Mouse (Mus musculus) liver, embryonic 15.5 days (tissue): ENCODE results near the gene Tspoap1. TPM values are rescaled to one million over a fixed set of nuclear protein-coding genes. Genes with fewer than 3 reads are reported as not detected.
A peak's percentile ranks its signal among the peaks of the same experiment; 100 is the strongest.

Experiments used
- ATAC-seq: fragments of 200-750 bp; cut with Nextera tagmentation; 2 replicates; pipeline ENCODE4 v1.8.0; 2017; ENCODE audit warnings: moderate number of reproducible peaks, mild to moderate bottlenecking, moderate library complexity; ENCODE audit not compliant: insufficient read depth
- H3K27ac ChIP-seq: fragments of 300-500 bp; sonication (generic); replicated peaks from 2 replicates; pipeline ENCODE4 v1.5.1; 2015; ENCODE audit warnings: mild to moderate bottlenecking, inconsistent platforms
- H3K27me3 ChIP-seq: fragments of 300-500 bp; sonication (generic); 2 replicates; pipeline ENCODE4 v1.6.1; 2015; ENCODE audit warnings: mild to moderate bottlenecking, inconsistent platforms
- H3K36me3 ChIP-seq: fragments of 300-500 bp; sonication (generic); replicated peaks from 2 replicates; pipeline ENCODE4 v1.6.1; 2015; ENCODE audit warnings: moderate library complexity, mild to moderate bottlenecking, inconsistent platforms
- H3K4me1 ChIP-seq: fragments of 300-500 bp; sonication (generic); replicated peaks from 2 replicates; pipeline ENCODE4 v1.6.1; 2015; ENCODE audit warnings: inconsistent platforms
- H3K4me2 ChIP-seq: fragments of 300-500 bp; sonication (generic); 2 replicates; pipeline ENCODE4 v1.6.1; 2015; ENCODE audit warnings: moderate library complexity, mild to moderate bottlenecking, inconsistent platforms
- H3K4me3 ChIP-seq: fragments of 300-500 bp; sonication (generic); replicated peaks from 2 replicates; pipeline ENCODE4 v1.5.1; 2015; ENCODE audit warnings: mild to moderate bottlenecking, inconsistent platforms
- H3K9ac ChIP-seq: fragments of 300-500 bp; sonication (generic); 2 replicates; pipeline ENCODE4 v1.6.1; 2015; ENCODE audit warnings: moderate library complexity, mild to moderate bottlenecking, inconsistent platforms
- H3K9me3 ChIP-seq: fragments of 300-500 bp; sonication (generic); replicated peaks from 2 replicates; pipeline ENCODE4 v1.6.1; 2016; ENCODE audit warnings: inconsistent platforms
- WGBS: fragments of 180-500 bp; shearing (Covaris S2); methylation state at CpG from one replicate; pipeline ENCODE4 v1.1.7; 2015; ENCODE audit warnings: mixed read lengths; ENCODE audit not compliant: insufficient replicate concordance; 5-methylcytosine and 5-hydroxymethylcytosine counted together
- microRNA counts: library from miRNA; unstranded; fragments of <30 nt; microRNA quantifications from one replicate; lab custom pipeline; 2016
- microRNA-seq: library from miRNA; unstranded; fragments of <30 nt; microRNA quantifications from one replicate; pipeline ENCODE4, GENCODE M21; 2016
- polyA plus RNA-seq: library from polyadenylated mRNA; unstranded; fragments of >200 nt; fragmentation: Nextera tagmentation; extraction: Ambion mirVana; gene quantifications from 2 replicates; pipeline ENCODE4 v1.2.1, GENCODE M21; 2015

The Tspoap1 gene
- polyA plus RNA-seq, 1 experiment from 2014 or later: 3.3 TPM

- Histone ChIP-seq H3K4me1 (no peaks in the 10 kb centered on the region), H3K36me3 (no peaks in the 10 kb centered on the region), H3K4me2 (peak overlapping the region; percentile 53), H3K27me3 (peaks cover 24% of the 10 kb centered on the region; the same call in 1 of the 2 replicates), H3K9me3 (no peaks in the 10 kb centered on the region), H3K27ac (no peak overlapping the region), H3K4me3 (peak overlapping the region; percentile 32; the same call in 1 of the 2 replicates), H3K9ac (no peak overlapping the region)
- no peak for ATAC-seq
- 4% methylated on average over 31 of the region's 31 CpGs for WGBS
Observed at GRCm38 (mm10) chr11:87816707-87817442, 56.5 kb downstream of the Tspoap1 start.

DNA sequence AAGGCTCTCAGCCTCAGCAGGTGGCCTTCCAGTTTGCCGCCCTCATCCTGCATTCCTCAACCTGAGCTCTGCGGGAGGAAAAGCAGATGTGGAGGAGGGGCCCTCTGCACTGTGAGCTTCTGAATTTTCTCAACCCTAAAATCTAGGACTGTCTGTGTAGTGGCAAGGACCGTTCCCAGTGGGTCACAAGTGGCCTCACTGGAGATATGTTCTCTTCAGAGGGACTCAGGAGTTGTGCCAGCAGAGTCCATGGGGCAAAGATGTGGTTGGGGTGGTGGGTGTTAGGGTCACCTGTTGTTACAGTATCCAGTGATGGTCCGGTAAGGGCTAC, 57.1 kb downstream of the Tspoap1 start:
- peak overlapping the region; percentile 32; the same call in 1 of the 2 replicates for H3K4me3 ChIP-seq
- no peak for ATAC-seq
- H3K9me3 ChIP-seq: no peaks in the 10 kb centered on the region
- H3K4me2 ChIP-seq: peak overlapping the region; percentile 53
- no peaks in the 10 kb centered on the region for H3K4me1 ChIP-seq
- H3K9ac ChIP-seq: no peak overlapping the region
- no peaks in the 10 kb centered on the region for H3K36me3 ChIP-seq
- H3K27ac ChIP-seq: no peak overlapping the region
- WGBS: 32% methylated on average over 4 of the region's 4 CpGs
- H3K27me3 ChIP-seq: peaks cover 28% of the 10 kb centered on the region; the same call in 1 of the 2 replicates

- Histone ChIP-seq H3K36me3 (no peaks in the 10 kb centered on the region), H3K27me3 (peaks cover 30% of the 10 kb centered on the region), H3K27ac (no peak overlapping the region), H3K4me1 (no peaks in the 10 kb centered on the region), H3K9ac (no peak overlapping the region), H3K4me3 (no peak overlapping the region), H3K9me3 (no peaks in the 10 kb centered on the region), H3K4me2 (no peak overlapping the region)
- ATAC-seq: no peak
- 53% methylated on average over 5 of the region's 5 CpGs for WGBS
Observed at GRCm38 (mm10) chr11:87821502-87821901, 61.2 kb downstream of the Tspoap1 start.

DNA sequence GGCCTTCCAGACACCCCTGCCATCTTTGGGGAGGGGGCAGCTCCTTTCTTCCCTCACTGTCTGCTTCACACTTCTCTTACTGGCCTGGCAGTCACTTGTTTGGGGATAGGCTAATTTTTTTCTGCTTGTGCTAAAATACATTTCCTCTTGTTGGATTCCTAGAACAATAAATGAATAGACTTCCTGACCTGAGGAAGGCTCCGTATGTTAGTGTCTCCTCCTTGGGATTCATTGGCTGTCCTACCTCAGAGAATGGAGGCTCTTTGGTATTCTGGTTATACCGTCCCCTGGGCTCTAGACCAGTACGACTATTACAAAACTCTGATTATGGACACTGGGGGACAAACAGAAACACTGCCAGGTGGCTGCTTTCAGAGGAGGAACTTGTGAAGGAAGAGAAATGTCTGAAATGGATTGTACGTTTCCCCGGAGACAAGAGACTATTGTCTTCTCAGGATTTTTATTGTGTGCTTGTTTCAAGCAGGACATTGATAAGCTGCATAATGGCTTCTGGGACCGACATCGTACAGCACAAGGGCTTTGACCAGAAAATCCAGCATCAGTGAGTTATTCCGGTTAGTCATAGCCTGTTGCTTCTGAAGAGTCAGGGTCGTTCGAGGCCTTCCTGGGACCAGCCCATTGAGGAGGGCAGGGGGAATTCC, 68.0 kb downstream of the Tspoap1 start, which contains the start of gene Lpo:
TSS of gene Lpo (minus strand) at position 51 of the 662 bp plus-strand sequence.
- Histone ChIP-seq H3K4me1 (no peaks in the 10 kb centered on the region), H3K4me3 (no peak within 1 kb of the TSS), H3K36me3 (no peaks in the 10 kb centered on the region), H3K4me2 (no peak within 1 kb of the TSS), H3K27me3 (peaks cover 12% of the 10 kb centered on the region; the same call in 1 of the 2 replicates), H3K9me3 (no peaks in the 10 kb centered on the region), H3K9ac (no peak within 1 kb of the TSS), H3K27ac (no peak within 1 kb of the TSS)
- 52% methylated on average over 10 of the region's 10 CpGs for WGBS
- ATAC-seq: no peak

MicroRNA genes within 50 kb of the gene (microRNA counts, 519-probe panel; counts per million panel counts)
- 6,001 counts per million, percentile 99 among the panel's probes with 10 or more counts for microRNA mmu-miR-142-3p (lab: Ali Mortazavi, UCI)
- microRNA mmu-miR-142-5p (lab: Ali Mortazavi, UCI): 4,500 counts per million, percentile 89 among the panel's probes with 10 or more counts

Small RNA genes within 50 kb of the gene (microRNA-seq; reads per million reads assigned to microRNA genes)
- gene Mir142 (not detected), gene Mir142b (not detected)

Other genes with a start within 250 kb of the Tspoap1 start
- not detected in 2 replicates for gene Gm11492, start 193.9 kb upstream of the Tspoap1 start, polyA plus RNA-seq
- gene Sept4, start 191.6 kb upstream of the Tspoap1 start, polyA plus RNA-seq: 11.6 and 12.6 TPM in 2 replicates
- gene Mtmr4, start 168.4 kb upstream of the Tspoap1 start, polyA plus RNA-seq: 9.7 and 11.0 TPM in 2 replicates
- gene Hsf5, start 143.4 kb upstream of the Tspoap1 start, polyA plus RNA-seq: not detected in 2 replicates
- gene Rnf43, start 97.8 kb upstream of the Tspoap1 start, polyA plus RNA-seq: 5.0 and 5.6 TPM in 2 replicates
- gene Supt4a, start 23.0 kb upstream of the Tspoap1 start, polyA plus RNA-seq: 177 and 195 TPM in 2 replicates
- 448 and 474 TPM in 2 replicates for gene Mpo, start 33.0 kb downstream of the Tspoap1 start, polyA plus RNA-seq
- 0.03 TPM in 1 of 2 replicates, not detected in the other for gene Lpo, start 67.7 kb downstream of the Tspoap1 start, polyA plus RNA-seq
- gene Mks1, start 92.7 kb downstream of the Tspoap1 start, polyA plus RNA-seq: 1.2 and 1.4 TPM in 2 replicates
- 1.2 and 3.6 TPM in 2 replicates for gene Epx, start 115.0 kb downstream of the Tspoap1 start, polyA plus RNA-seq
- not detected in 2 replicates for gene Olfr462, start 131.7 kb downstream of the Tspoap1 start, polyA plus RNA-seq
- gene Olfr463, start 136.8 kb downstream of the Tspoap1 start, polyA plus RNA-seq: not detected in 2 replicates
- gene Olfr464, start 160.4 kb downstream of the Tspoap1 start, polyA plus RNA-seq: not detected in 2 replicates
- 6.6 and 6.9 TPM in 2 replicates for gene Dynll2, start 227.0 kb downstream of the Tspoap1 start, polyA plus RNA-seq